Mouse (Mus musculus) embryonic facial prominence, embryonic 13.5 days (tissue): ENCODE results near the gene Sept4. TPM values are rescaled to one million over a fixed set of nuclear protein-coding genes. Genes with fewer than 3 reads are reported as not detected.

ENCODE experiments used
- ATAC-seq: fragments of 200-750 bp; cut with Nextera tagmentation; 2 replicates; pipeline ENCODE4 v1.8.0; 2017; ENCODE audit warnings: low read depth; ENCODE audit not compliant: insufficient number of reproducible peaks, insufficient read depth, low FRiP score, low TSS enrichment
- H3K27ac ChIP-seq: fragments of 300-500 bp; sonication (generic); 2 replicates; pipeline ENCODE4 v1.5.1; 2015; ENCODE audit warnings: moderate library complexity, mild to moderate bottlenecking, inconsistent platforms
- H3K27me3 ChIP-seq: fragments of 300-500 bp; sonication (generic); 2 replicates; pipeline ENCODE4 v1.6.1; 2015; ENCODE audit warnings: mild to moderate bottlenecking, inconsistent platforms
- H3K36me3 ChIP-seq: fragments of 300-500 bp; sonication (generic); 2 replicates; pipeline ENCODE4 v1.6.1; 2015; ENCODE audit warnings: mild to moderate bottlenecking, inconsistent platforms
- H3K4me1 ChIP-seq: fragments of 300-500 bp; sonication (generic); 2 replicates; pipeline ENCODE4 v1.6.1; 2015; ENCODE audit warnings: inconsistent platforms
- H3K4me2 ChIP-seq: fragments of 300-500 bp; sonication (generic); 2 replicates; pipeline ENCODE4 v1.6.1; 2015; ENCODE audit warnings: moderate library complexity, mild to moderate bottlenecking, inconsistent platforms
- H3K4me3 ChIP-seq: fragments of 300-500 bp; sonication (generic); 2 replicates; pipeline ENCODE4 v1.5.1; 2015; ENCODE audit warnings: mild to moderate bottlenecking, inconsistent platforms
- H3K9ac ChIP-seq: fragments of 300-500 bp; sonication (generic); 2 replicates; pipeline ENCODE4 v1.6.1; 2015; ENCODE audit warnings: mild to moderate bottlenecking, inconsistent platforms
- H3K9me3 ChIP-seq: fragments of 300-500 bp; sonication (generic); 2 replicates; pipeline ENCODE4 v1.6.1; 2016; ENCODE audit warnings: inconsistent platforms
- WGBS: fragments of 180-500 bp; shearing (Covaris S2); methylation state at CpG from one replicate; pipeline ENCODE4 v1.1.7; 2015; ENCODE audit warnings: mixed read lengths; 5-methylcytosine and 5-hydroxymethylcytosine counted together
- polyA plus RNA-seq: library from polyadenylated mRNA; unstranded; fragments of >200 nt; fragmentation: Nextera tagmentation; extraction: Ambion mirVana; gene quantifications from 2 replicates; pipeline ENCODE4 v1.2.1, GENCODE M21; 2015

Gene Sept4
- polyA plus RNA-seq, 1 experiment from 2014 or later, result 10.6 TPM

DNA sequence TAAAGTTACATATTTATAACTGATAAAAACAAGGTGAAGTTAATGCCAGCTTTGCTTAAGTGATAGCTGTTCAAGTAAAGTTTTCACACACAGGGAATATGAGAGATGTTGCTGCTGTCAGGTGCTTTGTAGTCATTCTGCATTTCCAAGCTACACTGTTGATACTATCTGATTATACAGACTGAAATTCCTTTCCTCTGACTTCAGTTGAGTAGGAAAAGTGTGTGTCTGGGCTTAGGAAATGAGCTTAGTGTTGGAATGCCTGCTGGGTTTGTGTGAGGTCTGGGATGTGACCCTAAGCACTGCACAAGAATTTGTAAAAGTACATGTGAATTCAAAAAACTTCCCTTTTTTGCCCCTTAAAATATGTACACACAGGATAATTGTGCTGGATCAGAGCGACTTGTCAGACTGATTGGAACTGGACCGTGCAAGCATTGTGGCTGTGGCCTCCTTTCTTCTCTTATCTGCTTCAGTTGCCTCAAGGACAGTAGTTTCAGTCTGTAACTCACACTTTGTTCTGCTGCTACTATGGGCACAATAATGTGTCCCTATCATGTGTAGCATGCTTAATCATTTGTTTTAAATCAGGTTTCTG, 13.5 kb upstream of the Sept4 start:
- WGBS, result 30% methylated on average over 2 of the region's 2 CpGs
- no peak for ATAC-seq
- Histone ChIP-seq H3K27me3 (no peaks in the 10 kb centered on the region), H3K9ac (no peak overlapping the region), H3K27ac (no peak overlapping the region), H3K36me3 (no peaks in the 10 kb centered on the region), H3K4me2 (no peak overlapping the region), H3K9me3 (no peaks in the 10 kb centered on the region), H3K4me3 (no peak overlapping the region), H3K4me1 (no peaks in the 10 kb centered on the region; the same call in 1 of the 2 replicates)

DNA sequence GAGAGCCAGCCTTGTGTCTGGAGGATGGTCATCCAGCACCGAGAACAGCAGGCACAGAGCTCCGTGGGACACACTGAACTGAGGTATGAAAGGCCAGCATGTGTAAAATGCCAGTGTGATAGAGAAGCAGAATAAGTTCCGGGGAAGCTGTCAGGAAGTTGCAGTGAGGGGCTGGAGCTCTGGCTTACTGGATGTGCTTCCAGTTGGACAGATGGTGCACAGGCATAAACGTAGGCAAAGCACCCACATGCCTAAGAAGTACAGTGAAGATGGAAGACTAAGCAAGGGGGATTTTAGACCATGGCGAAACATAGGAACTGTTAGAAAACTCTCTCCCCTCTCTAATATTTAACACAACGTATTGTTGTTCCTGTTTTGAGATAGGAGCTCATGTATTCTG, 7.5 kb upstream of the Sept4 start:
- Histone ChIP-seq H3K36me3 (no peaks in the 10 kb centered on the region), H3K9me3 (no peaks in the 10 kb centered on the region), H3K4me3 (no peak overlapping the region), H3K27ac (no peak overlapping the region), H3K27me3 (no peaks in the 10 kb centered on the region), H3K4me2 (no peak overlapping the region), H3K9ac (no peak overlapping the region), H3K4me1 (no peaks in the 10 kb centered on the region)
- ATAC-seq, result no peak
- WGBS, result 74% methylated on average over 6 of the region's 6 CpGs

DNA sequence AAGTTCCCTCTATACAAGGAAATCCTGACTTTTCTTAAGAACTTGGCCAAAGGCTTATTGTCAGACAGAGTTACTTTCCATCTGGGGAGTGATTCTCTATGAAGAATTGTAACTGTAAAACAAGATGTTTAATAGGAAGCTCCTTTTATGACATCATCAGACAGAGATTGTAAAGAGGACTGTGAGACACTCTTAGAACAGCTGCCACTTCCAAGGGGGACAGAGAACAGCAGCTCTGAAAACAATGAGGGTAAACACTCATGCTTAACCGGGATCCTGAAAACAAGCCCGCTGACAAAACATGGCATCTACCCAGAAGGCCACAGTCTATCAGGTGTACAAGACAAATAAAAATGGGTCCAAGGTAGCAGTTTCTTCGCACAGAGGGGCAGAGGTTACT, 2.2 kb upstream of the Sept4 start, which contains the start of gene Gm11492:
Gene Gm11492, plus strand, starts transcription at position 153 of the 400 bp plus-strand sequence.
- H3K9ac ChIP-seq, result no peak within 1 kb of the TSS
- H3K9me3 ChIP-seq, result no peaks in the 10 kb centered on the region
- H3K4me3 ChIP-seq, result no peak within 1 kb of the TSS
- no peaks in the 10 kb centered on the region for H3K36me3 ChIP-seq
- H3K4me2 ChIP-seq, result no peak within 1 kb of the TSS
- peaks cover 8% of the 10 kb centered on the region; the same call in 1 of the 2 replicates for H3K4me1 ChIP-seq
- WGBS, result 81% methylated on average over 3 of the region's 3 CpGs
- H3K27me3 ChIP-seq, result no peaks in the 10 kb centered on the region
- H3K27ac ChIP-seq, result no peak within 1 kb of the TSS
- no peak for ATAC-seq

DNA sequence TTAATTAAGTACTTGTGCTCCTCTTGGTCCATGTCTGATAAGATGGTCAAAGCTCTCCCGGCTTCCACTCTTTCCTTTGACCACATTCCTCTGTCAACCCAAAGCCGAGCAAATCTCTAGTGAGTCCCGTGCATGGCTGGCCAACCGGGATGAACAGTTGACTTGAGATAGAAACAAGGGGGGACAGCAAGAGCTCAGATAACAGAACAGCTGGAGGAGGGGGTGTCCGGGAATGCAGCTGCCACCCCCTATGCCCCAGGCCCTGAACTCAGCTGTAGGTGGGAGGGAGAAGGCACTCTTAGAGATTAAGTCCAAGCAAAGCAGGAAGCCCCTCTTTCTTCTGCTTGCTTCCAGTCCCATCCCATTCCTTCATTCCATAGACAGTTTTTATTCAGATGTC, 2.0 kb downstream of the Sept4 start:
- WGBS, result 58% methylated on average over 5 of the region's 5 CpGs
- no peak overlapping the region for H3K4me3 ChIP-seq
- ATAC-seq, result no peak

DNA sequence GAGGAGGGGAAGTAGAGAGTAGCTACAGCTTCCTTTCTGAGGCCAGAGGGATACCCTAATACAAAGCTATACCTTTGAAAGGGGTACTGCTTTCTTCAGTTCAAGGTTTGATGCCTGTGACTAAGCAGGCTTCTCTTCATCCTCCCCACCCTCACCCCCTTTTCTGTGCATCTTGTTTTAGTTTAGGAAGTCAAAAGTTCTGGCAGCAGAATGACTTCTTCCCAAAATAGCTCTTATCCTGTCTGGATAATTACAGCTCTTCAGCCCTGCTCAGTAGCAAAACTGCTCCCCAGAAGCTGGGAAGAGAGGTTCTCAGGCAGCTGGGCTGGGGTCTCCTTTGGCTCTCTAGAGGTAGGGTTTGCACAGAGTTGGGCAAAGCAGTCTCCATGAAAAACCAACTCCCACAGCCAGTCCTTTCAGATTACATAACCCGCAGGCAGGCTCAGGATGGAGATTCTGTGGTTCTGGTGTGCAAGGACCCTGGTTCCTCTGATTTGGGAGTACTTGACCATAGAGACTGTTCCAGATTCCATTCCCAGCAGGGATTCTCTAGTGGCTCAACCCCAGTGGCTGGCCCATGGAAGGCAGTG, 2.8 kb downstream of the Sept4 start:
- 85% methylated on average over 1 of the region's 1 CpGs for WGBS

More for the DNA sequence above, 2.0 kb downstream of the Sept4 start:
- Histone ChIP-seq H3K27ac (0 out of 2 replicates have a peak overlapping the region, but pooled peaks have one; percentile 12), H3K4me1 (peaks cover 13% of the 10 kb centered on the region; the same call in 1 of the 2 replicates), H3K9ac (no peak overlapping the region), H3K36me3 (no peaks in the 10 kb centered on the region), H3K27me3 (no peaks in the 10 kb centered on the region), H3K4me2 (no peak overlapping the region), H3K9me3 (no peaks in the 10 kb centered on the region)

DNA sequence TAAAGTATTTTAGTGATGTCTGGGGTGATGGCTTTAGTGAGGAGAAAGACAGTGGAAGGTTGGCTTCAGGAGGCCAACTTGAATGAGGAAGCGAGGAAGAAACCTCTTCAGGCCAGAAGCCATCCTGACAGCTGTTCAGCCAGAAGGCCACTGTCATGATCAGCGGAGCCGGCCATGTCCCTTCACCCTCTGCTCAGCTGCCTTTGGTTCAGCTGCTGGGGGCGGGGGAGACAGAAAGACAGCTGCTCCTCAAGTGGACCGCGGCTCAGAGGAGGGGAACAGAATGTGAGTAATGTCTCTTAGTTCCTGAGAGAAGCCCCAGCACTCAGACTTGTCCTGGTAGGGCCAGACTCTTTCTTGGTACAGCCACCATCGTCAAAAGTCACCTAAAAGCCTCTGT, 5.0 kb downstream of the Sept4 start:
- Histone ChIP-seq H3K9me3 (no peaks in the 10 kb centered on the region), H3K27me3 (peaks cover 11% of the 10 kb centered on the region), H3K36me3 (no peaks in the 10 kb centered on the region), H3K4me2 (no peak overlapping the region), H3K4me3 (no peak overlapping the region), H3K27ac (no peak overlapping the region), H3K9ac (no peak overlapping the region), H3K4me1 (peaks cover 29% of the 10 kb centered on the region)
- WGBS, result 77% methylated on average over 7 of the region's 7 CpGs
- no peak for ATAC-seq

More for the DNA sequence above, 2.8 kb downstream of the Sept4 start:
- no peak overlapping the region for H3K9ac ChIP-seq
- H3K27me3 ChIP-seq, result no peaks in the 10 kb centered on the region
- ATAC-seq, result no peak
- no peak overlapping the region for H3K4me2 ChIP-seq
- H3K27ac ChIP-seq, result 0 out of 2 replicates have a peak overlapping the region, but pooled peaks have one; percentile 28
- no peak overlapping the region for H3K4me3 ChIP-seq
- H3K9me3 ChIP-seq, result no peaks in the 10 kb centered on the region
- H3K36me3 ChIP-seq, result no peaks in the 10 kb centered on the region
- H3K4me1 ChIP-seq, result peaks cover 13% of the 10 kb centered on the region; the same call in 1 of the 2 replicates

DNA sequence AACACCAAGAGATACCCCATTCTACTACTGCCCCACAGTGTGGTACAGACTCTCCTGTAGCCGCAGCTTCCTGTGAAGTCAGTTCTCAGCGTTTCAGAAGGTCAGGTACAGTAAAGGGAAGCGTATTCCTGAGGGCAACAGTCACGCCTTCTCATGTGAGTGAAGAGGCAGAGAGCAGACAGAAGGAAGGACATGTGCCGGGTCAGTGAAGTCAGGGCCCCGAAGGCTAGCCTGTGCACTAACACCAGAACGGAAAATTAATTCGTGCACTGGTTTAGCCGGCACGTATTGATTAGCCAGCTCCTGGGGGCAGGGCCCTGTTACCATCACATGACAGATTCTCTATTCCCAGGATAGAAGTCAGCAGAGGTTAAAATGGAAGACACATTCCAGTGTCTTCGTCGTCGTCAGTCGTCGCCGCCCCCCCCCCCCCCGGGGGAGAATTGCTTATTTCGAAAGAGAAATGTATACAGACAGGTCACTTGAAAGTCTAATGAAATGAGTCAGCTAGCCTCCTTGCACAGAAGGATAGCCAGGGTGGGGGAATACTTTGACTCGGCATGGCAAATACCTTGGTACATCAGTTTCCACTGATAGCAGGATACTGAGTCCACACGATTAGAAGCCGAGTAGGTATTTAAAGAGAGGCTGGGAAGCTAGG, 5.9 kb downstream of the Sept4 start:
- Histone ChIP-seq H3K27me3 (peaks cover 14% of the 10 kb centered on the region), H3K36me3 (no peaks in the 10 kb centered on the region), H3K4me1 (peaks cover 31% of the 10 kb centered on the region), H3K9ac (no peak overlapping the region), H3K4me2 (no peak overlapping the region), H3K27ac (no peak overlapping the region), H3K4me3 (no peak overlapping the region), H3K9me3 (no peaks in the 10 kb centered on the region)
- WGBS, result 61% methylated on average over 21 of the region's 21 CpGs
- ATAC-seq, result no peak

DNA sequence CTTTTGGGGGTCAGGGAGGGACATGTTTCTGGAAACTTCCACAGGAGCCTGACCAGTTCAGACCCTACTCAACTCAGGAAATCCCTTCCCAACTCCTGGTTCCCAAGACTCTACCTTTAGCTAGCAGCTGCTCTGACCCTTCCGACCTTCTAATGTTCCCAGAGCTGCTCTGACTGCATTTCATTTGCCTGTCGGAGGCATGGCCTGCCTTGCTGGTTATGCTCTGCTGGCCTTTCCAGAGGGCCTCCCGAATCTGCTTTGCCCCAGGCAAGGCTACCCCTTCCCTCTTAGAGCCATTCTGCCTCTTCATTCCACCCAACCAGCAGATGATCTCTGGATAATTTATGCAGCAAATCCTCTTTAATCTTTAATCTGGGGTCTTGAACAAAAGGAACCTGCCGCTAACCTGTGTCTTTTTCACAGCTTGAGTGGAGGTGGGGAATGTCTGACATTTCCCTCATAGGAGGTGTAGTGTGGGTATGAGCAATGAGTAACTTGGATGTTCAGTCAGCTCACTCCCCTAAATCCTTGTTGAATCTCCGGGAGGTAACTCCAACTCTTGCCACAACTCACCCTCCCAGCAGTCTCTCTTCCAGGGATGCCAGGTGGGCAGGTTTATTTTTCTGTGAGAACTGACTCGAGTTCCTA, 9.0 kb downstream of the Sept4 start:
- peak overlapping the region; percentile 95 for H3K4me2 ChIP-seq
- WGBS, result 13% methylated on average over 6 of the region's 6 CpGs
- no peaks in the 10 kb centered on the region for H3K9me3 ChIP-seq
- H3K4me3 ChIP-seq, result peak overlapping the region; percentile 56
- H3K27ac ChIP-seq, result no peak overlapping the region
- ATAC-seq, result no peak
- peak overlapping the region; percentile 71 for H3K9ac ChIP-seq
- H3K4me1 ChIP-seq, result peaks cover 18% of the 10 kb centered on the region
- H3K27me3 ChIP-seq, result peaks cover 16% of the 10 kb centered on the region
- H3K36me3 ChIP-seq, result no peaks in the 10 kb centered on the region

DNA sequence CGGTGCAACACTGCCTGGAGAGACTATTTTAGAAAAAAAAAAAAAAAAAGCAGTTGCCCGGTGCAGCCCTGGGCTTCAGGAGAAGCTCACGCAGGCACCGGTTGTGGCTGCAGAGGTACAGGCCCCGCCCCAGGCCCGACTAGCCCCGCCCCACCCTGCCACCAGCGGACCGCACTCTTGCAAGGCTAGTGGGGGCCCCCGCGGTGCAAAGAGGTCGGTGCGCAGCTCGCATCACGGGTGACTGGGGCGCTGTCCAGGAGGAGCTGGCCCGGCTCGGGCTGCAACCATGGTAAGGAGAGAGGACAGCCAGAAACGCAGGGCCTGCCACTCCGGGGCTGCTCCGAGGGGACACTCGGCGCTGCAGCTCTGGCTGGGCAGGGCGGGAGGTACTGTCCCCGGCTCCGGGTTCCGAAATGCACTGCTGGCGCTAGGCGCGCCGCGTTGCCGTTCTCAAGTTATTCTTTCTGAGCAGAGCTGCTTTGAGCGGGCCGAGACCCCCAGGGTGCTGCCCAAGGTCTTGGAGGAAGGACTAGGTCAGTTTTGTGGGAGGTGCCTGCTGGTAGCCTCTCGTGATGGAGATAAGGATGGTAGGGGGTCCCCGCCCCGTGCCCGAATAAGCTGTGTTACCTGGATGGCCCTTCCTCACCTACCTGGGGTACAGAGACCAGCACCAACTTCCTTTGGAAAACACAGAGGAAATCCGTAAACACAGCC, 9.7 kb downstream of the Sept4 start:
- Histone ChIP-seq H3K4me1 (peaks cover 18% of the 10 kb centered on the region), H3K4me3 (peak overlapping the region; percentile 56), H3K27ac (0 out of 2 replicates have a peak overlapping the region, but pooled peaks have one; percentile 16), H3K36me3 (no peaks in the 10 kb centered on the region), H3K27me3 (peaks cover 16% of the 10 kb centered on the region), H3K9me3 (no peaks in the 10 kb centered on the region), H3K4me2 (peak overlapping the region; percentile 95), H3K9ac (peak overlapping the region; percentile 71)
- ATAC-seq, result 0 out of 2 replicates have a peak, but pooled peaks have one; percentile 60
- under 1% methylated on average over 40 of the region's 40 CpGs for WGBS

DNA sequence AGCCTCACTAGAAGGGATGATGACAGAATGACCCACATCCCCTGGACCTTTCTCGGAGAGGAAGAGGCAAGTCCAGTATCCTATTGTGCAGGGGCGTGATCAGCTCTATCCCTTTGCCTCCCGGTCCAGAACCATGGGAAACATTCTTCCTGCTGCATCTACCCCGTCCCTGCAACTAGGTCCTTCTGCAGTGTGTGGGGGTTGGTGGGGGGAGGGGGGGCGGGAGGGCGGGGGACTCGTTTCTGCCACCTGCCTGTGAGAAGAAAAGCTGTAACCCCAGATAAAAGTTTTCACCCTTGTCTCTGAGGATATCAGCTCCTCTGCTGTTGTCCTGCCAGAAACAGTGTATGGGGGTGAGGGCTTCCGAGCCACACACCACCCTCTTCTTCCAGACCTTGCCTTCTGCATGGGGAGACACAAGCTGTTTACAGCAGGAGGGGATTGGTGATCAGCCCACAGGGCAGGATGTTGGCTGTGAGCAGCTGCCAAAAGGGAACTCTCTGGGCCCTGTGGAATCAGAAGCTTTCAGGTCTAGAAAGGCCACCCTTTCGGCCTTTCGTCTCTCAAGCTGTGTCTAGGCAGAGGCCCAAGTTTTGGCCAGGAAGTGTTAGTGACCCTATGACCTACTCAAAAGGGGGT, 10.4 kb downstream of the Sept4 start:
- H3K4me1 ChIP-seq, result peaks cover 18% of the 10 kb centered on the region
- ATAC-seq, result no peak
- peaks cover 16% of the 10 kb centered on the region for H3K27me3 ChIP-seq
- H3K4me3 ChIP-seq, result peak overlapping the region; percentile 56
- no peaks in the 10 kb centered on the region for H3K9me3 ChIP-seq
- H3K36me3 ChIP-seq, result no peaks in the 10 kb centered on the region
- H3K27ac ChIP-seq, result no peak overlapping the region
- H3K9ac ChIP-seq, result peak overlapping the region; percentile 71; the same call in 1 of the 2 replicates
- 13% methylated on average over 10 of the region's 10 CpGs for whole genome bisulfite sequencing
- H3K4me2 ChIP-seq, result peak overlapping the region; percentile 95
